Mouse (Mus musculus) megakaryocyte, embryonic 14.5 days (primary cell): ENCODE measurements around the gene Zfr2.

Experiments used
- FLI1 ChIP-seq: IDR thresholded peaks from 2 replicates; pipeline ENCODE4 v1.6.1; 2012; ENCODE audit warnings: low read length, inconsistent platforms, mixed read lengths
- GATA1 ChIP-seq: IDR thresholded peaks from 3 replicates; pipeline ENCODE4 v1.6.1; 2012; ENCODE audit warnings: mixed read lengths, low read length, inconsistent platforms, borderline replicate concordance

- TF ChIP-seq GATA1 (no peak), FLI1 (no peak)
Measured at GRCm38 (mm10) chr10:81257158-81258039, 24.4 kb downstream of the Zfr2 start.
